Mouse (Mus musculus) heart, embryonic 14.5 days (tissue): ENCODE data around the gene Olfr924. TPM values are rescaled to one million over a fixed set of nuclear protein-coding genes. Genes with fewer than 3 reads are reported as not detected.

Experiments used
- ATAC-seq: fragments of 200-750 bp; cut with Nextera tagmentation; 2 replicates; pipeline ENCODE4 v1.8.0; 2017; ENCODE audit warnings: low read depth, moderate TSS enrichment; ENCODE audit not compliant: insufficient number of reproducible peaks, insufficient read depth, low FRiP score
- H3K27ac ChIP-seq, 2 experiments: fragments of 200-500 bp in 1 of 2; fragments of 300-500 bp in 1 of 2; sonication (generic) in 1 of 2; replicated peaks in 1 of 2; 2 replicates each; pipeline ENCODE4 v1.5.1; 2012 to 2014; ENCODE audit warnings: low read depth in 2 of 2, low read length in 2 of 2, control low read depth in 1 of 2, mild to moderate bottlenecking in 1 of 2, mixed read lengths in 1 of 2; ENCODE audit not compliant: control insufficient read depth in 1 of 2, insufficient read depth in 1 of 2
- H3K27me3 ChIP-seq: fragments of 300-500 bp; sonication (generic); 2 replicates; pipeline ENCODE4 v1.6.1; 2014; ENCODE audit warnings: mild to moderate bottlenecking, low read length, control low read depth; ENCODE audit not compliant: control insufficient read depth, insufficient read depth
- H3K36me3 ChIP-seq: fragments of 300-500 bp; sonication (generic); 2 replicates; pipeline ENCODE4 v1.6.1; 2014; ENCODE audit warnings: mild to moderate bottlenecking, control low read depth, low read length, mixed read lengths; ENCODE audit not compliant: control insufficient read depth, insufficient read depth
- H3K4me1 ChIP-seq, 2 experiments: fragments of 200-500 bp in 1 of 2; fragments of 300-500 bp in 1 of 2; sonication (generic) in 1 of 2; 2 replicates each; pipeline ENCODE4 v1.6.1; 2012 to 2014; ENCODE audit warnings: low read length in 2 of 2, control low read depth in 1 of 2, mixed read lengths in 1 of 2; ENCODE audit not compliant: control insufficient read depth in 2 of 2, insufficient read depth in 2 of 2
- H3K4me2 ChIP-seq: fragments of 300-500 bp; sonication (generic); 2 replicates; pipeline ENCODE4 v1.6.1; 2014; ENCODE audit warnings: mild to moderate bottlenecking, low read length
- H3K4me3 ChIP-seq, 2 experiments: fragments of 200-500 bp in 1 of 2; fragments of 300-500 bp in 1 of 2; sonication (generic) in 1 of 2; 2 replicates each; pipeline ENCODE4 v1.5.1; 2012 to 2014; ENCODE audit warnings: low read length in 2 of 2, mild to moderate bottlenecking in 2 of 2, control low read depth in 1 of 2, low read depth in 1 of 2, moderate library complexity in 1 of 2; ENCODE audit not compliant: control insufficient read depth in 1 of 2, insufficient read depth in 1 of 2
- H3K9ac ChIP-seq: fragments of 300-500 bp; sonication (generic); 2 replicates; pipeline ENCODE4 v1.6.1; 2014; ENCODE audit warnings: mild to moderate bottlenecking, low read length
- H3K9me3 ChIP-seq: fragments of 300-500 bp; sonication (generic); 2 replicates; pipeline ENCODE4 v1.6.1; 2016; ENCODE audit warnings: low read length, control low read depth; ENCODE audit not compliant: control insufficient read depth
- WGBS: fragments of 180-500 bp; shearing (Covaris S2); extraction: QIAGEN DNeasy Blood & Tissue Kit; methylation state at CpG from one replicate; pipeline ENCODE4 v1.1.7; 2014; 5-methylcytosine and 5-hydroxymethylcytosine counted together
- polyA plus RNA-seq: library from polyadenylated mRNA; unstranded; fragments of >200 nt; fragmentation: Nextera tagmentation; extraction: Ambion mirVana; gene quantifications from 2 replicates; pipeline ENCODE4 v1.2.1, GENCODE M21; 2014

Gene Olfr924
- polyA plus RNA-seq, 1 experiment from 2014 or later, result not detected

- no peak within 1 kb of the TSS for H3K9ac ChIP-seq
- H3K4me2 ChIP-seq, result no peak within 1 kb of the TSS
- ATAC-seq, result no peak
- H3K27ac ChIP-seq, result no peak within 1 kb of the TSS
- no peaks in the 10 kb centered on the region for H3K27me3 ChIP-seq
- H3K9me3 ChIP-seq, result peaks cover 3% of the 10 kb centered on the region; the same call in 1 of the 2 replicates
- H3K4me1 ChIP-seq, result no peaks in the 10 kb centered on the region
- 66% methylated on average over 2 of the region's 2 CpGs for WGBS
- H3K4me3 ChIP-seq, result no peak within 1 kb of the TSS
- H3K36me3 ChIP-seq, result no peaks in the 10 kb centered on the region
Measured at GRCm38 (mm10) chr9:38876826-38877225, 32.6 kb downstream of the Olfr924 start, which contains the start of gene Olfr926. TSS of gene Olfr926 (plus strand) at chr9:38877126.

Other genes with a start within 250 kb of the Olfr924 start
- gene Olfr914, start 239.3 kb upstream of the Olfr924 start, polyA plus RNA-seq, result not detected in 2 replicates
- not detected in 2 replicates for gene Olfr916, start 184.6 kb upstream of the Olfr924 start, polyA plus RNA-seq
- not detected in 2 replicates for gene Olfr917, start 178.6 kb upstream of the Olfr924 start, polyA plus RNA-seq
- not detected in 2 replicates for gene Olfr918, start 169.8 kb upstream of the Olfr924 start, polyA plus RNA-seq
- gene Olfr919, start 140.8 kb upstream of the Olfr924 start, polyA plus RNA-seq, result not detected in 2 replicates
- 23.2 and 25.5 TPM in 2 replicates for gene Vwa5a, start 126.2 kb upstream of the Olfr924 start, polyA plus RNA-seq
- gene Olfr920, start 92.2 kb upstream of the Olfr924 start, polyA plus RNA-seq, result 0.04 and 0.05 TPM in 2 replicates
- not detected in 2 replicates for gene Olfr921, start 71.4 kb upstream of the Olfr924 start, polyA plus RNA-seq
- gene Olfr922, start 29.8 kb upstream of the Olfr924 start, polyA plus RNA-seq, result 0.12 TPM in 1 of 2 replicates, not detected in the other
- not detected in 2 replicates for gene Olfr923, start 17.9 kb upstream of the Olfr924 start, polyA plus RNA-seq
- gene Olfr26, start 10.6 kb downstream of the Olfr924 start, polyA plus RNA-seq, result not detected in 2 replicates
- gene Olfr926, start 32.7 kb downstream of the Olfr924 start, polyA plus RNA-seq, result not detected in 2 replicates
- not detected in 2 replicates for gene Olfr930, start 85.4 kb downstream of the Olfr924 start, polyA plus RNA-seq
- gene Olfr933, start 127.9 kb downstream of the Olfr924 start, polyA plus RNA-seq, result not detected in 2 replicates
- gene Olfr934, start 143.9 kb downstream of the Olfr924 start, polyA plus RNA-seq, result not detected in 2 replicates
- not detected in 2 replicates for gene Olfr935, start 155.2 kb downstream of the Olfr924 start, polyA plus RNA-seq
- not detected in 2 replicates for gene Olfr146, start 178.9 kb downstream of the Olfr924 start, polyA plus RNA-seq
- not detected in 2 replicates for gene Olfr937, start 220.5 kb downstream of the Olfr924 start, polyA plus RNA-seq
- gene Olfr938, start 234.4 kb downstream of the Olfr924 start, polyA plus RNA-seq, result not detected in 2 replicates